Mouse (Mus musculus) midbrain, postnatal 0 days (tissue): ENCODE measurements around the gene 4833427G06Rik. TPM values are rescaled to one million over a fixed set of nuclear protein-coding genes. Genes with fewer than 3 reads are reported as not detected.
"Not testable (repeated sequence)": the region's sequence is repeated elsewhere in the genome, so short reads cannot be mapped to it uniquely, and the experiment has no call there.

Experiments used
- ATAC-seq: fragments of 200-750 bp; cut with Nextera tagmentation; 2 replicates; pipeline ENCODE4 v1.8.0; 2017; ENCODE audit warnings: moderate number of reproducible peaks, mild to moderate bottlenecking, moderate TSS enrichment, moderate library complexity; ENCODE audit not compliant: low FRiP score
- DNase-seq: peaks from one replicate; pipeline ENCODE4 v3.0.0-alpha.2; 2015; ENCODE audit warnings: low spot score
- H3K27ac ChIP-seq: fragments of 300-500 bp; sonication (generic); 2 replicates; pipeline ENCODE4 v1.5.1; 2014; ENCODE audit warnings: low read depth, mild to moderate bottlenecking, low read length, mixed read lengths
- H3K27me3 ChIP-seq: fragments of 300-500 bp; sonication (generic); 2 replicates; pipeline ENCODE4 v1.6.1; 2014; ENCODE audit warnings: low read length, control low read depth, mixed read lengths; ENCODE audit not compliant: insufficient read depth
- H3K36me3 ChIP-seq: fragments of 300-500 bp; sonication (generic); 2 replicates; pipeline ENCODE4 v1.6.1; 2014; ENCODE audit warnings: low read length, control low read depth, mixed read lengths; ENCODE audit not compliant: insufficient read depth
- H3K4me1 ChIP-seq: fragments of 300-500 bp; sonication (generic); 2 replicates; pipeline ENCODE4 v1.6.1; 2014; ENCODE audit warnings: mild to moderate bottlenecking, control low read depth, antibody characterized with exemption, low read length, mixed read lengths; ENCODE audit not compliant: insufficient read depth
- H3K4me2 ChIP-seq: fragments of 300-500 bp; sonication (generic); 2 replicates; pipeline ENCODE4 v1.6.1; 2014; ENCODE audit warnings: low read depth, mild to moderate bottlenecking, low read length, mixed read lengths; ENCODE audit not compliant: poor library complexity, severe bottlenecking
- H3K4me3 ChIP-seq: fragments of 300-500 bp; sonication (generic); 2 replicates; pipeline ENCODE4 v1.5.1; 2014; ENCODE audit warnings: low read depth, mild to moderate bottlenecking, low read length, moderate library complexity
- H3K9ac ChIP-seq: fragments of 300-500 bp; sonication (generic); replicated peaks from 2 replicates; pipeline ENCODE4 v1.6.1; 2014; ENCODE audit warnings: mild to moderate bottlenecking, low read length, moderate library complexity, mixed read lengths; ENCODE audit not compliant: poor library complexity, severe bottlenecking
- H3K9me3 ChIP-seq: fragments of 300-500 bp; sonication (generic); 2 replicates; pipeline ENCODE4 v1.6.1; 2016; ENCODE audit warnings: low read length, control low read depth
- CTCF ChIP-seq: IDR thresholded peaks from 2 replicates; pipeline ENCODE4 v1.5.1; 2016; ENCODE audit warnings: antibody characterized with exemption, mild to moderate bottlenecking
- WGBS: fragments of 180-500 bp; shearing (Covaris S2); extraction: QIAGEN DNeasy Blood & Tissue Kit; methylation state at CpG from one replicate; pipeline ENCODE4 v1.1.7; 2014; 5-methylcytosine and 5-hydroxymethylcytosine counted together
- polyA plus RNA-seq: library from polyadenylated mRNA; unstranded; fragments of >200 nt; fragmentation: Nextera tagmentation; extraction: Ambion mirVana; gene quantifications from 2 replicates; pipeline ENCODE4 v1.2.1, GENCODE M21; 2015
- total RNA-seq: library from RNA; depleted of rRNA; stranded (reverse); fragments of >200 nt; gene quantifications from 2 replicates; pipeline ENCODE4 v1.2.3, GENCODE M21; 2014; rRNA removed

Gene 4833427G06Rik
- not detected in 2 replicates for total RNA-seq
- 0.47 and 0.80 TPM in 2 replicates for polyA plus RNA-seq

DNA sequence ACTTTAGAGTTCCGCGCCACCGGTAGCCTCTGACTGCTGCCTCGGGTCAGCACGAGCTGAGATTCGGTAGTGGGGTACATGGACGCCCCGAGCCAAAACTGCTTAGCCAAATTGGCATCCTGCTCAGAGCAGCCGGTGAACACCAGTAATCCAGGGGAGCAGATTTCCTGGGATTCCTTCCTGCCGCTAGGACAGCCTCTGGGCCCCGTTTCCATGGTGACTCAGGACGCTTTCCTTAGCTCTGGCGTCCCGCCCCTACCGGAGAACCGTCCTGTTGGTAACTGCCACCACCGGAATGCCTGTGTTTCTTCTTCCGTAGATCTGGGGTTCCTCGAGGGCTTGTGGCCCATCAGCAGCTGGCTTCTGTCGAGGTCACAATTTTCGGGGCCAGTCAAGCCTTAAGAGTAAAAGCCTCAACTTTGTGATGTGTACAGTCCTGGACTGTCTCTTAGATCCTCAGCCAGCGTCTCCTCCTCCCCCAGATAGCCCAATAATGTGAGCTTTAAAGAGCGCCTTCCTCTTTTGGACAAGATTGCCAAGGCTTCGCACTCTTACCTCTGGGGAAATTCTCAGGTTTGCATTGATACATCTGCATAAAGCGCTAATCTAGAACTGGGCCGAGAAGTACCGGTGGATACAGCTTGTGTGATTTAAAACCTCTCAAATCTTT is at the start of gene 4833427G06Rik:
Gene 4833427G06Rik (minus strand): TSS at position 323 of the 670 bp plus-strand sequence.
- WGBS = 9% methylated on average over 27 of the region's 27 CpGs
- Histone ChIP-seq H3K36me3 (no peaks in the 10 kb centered on the region), H3K9ac (no peak within 1 kb of the TSS)

GRCm38 (mm10) chr9:51147294-51147693 is 45.4 kb upstream of the 4833427G06Rik start:
- no peak for ATAC-seq
- TF ChIP-seq CTCF = no peak
- Histone ChIP-seq H3K27me3 (no peaks in the 10 kb centered on the region), H3K4me2 (no peak overlapping the region), H3K9ac (no peak overlapping the region), H3K27ac (no peak overlapping the region), H3K36me3 (no peaks in the 10 kb centered on the region), H3K4me3 (no peak overlapping the region), H3K4me1 (no peaks in the 10 kb centered on the region), H3K9me3 (no peaks in the 10 kb centered on the region)
- DNase-seq = no peak
- 90% methylated on average over 5 of the region's 5 CpGs for WGBS

More for the DNA sequence above, at the start of gene 4833427G06Rik:
- DNase-seq (peak; percentile 69), ATAC-seq (peak; percentile 58; the same call in 1 of the 2 replicates)
- Histone ChIP-seq H3K4me1 (peaks cover 5% of the 10 kb centered on the region; the same call in 1 of the 2 replicates), H3K9me3 (no peaks in the 10 kb centered on the region), H3K4me3 (peak within 1 kb of the TSS; percentile 63; the same call in 1 of the 2 replicates), H3K27me3 (no peaks in the 10 kb centered on the region), H3K27ac (no peak within 1 kb of the TSS), H3K4me2 (peak within 1 kb of the TSS; percentile 100)
- TF ChIP-seq CTCF = peak; percentile 26

GRCm38 (mm10) chr9:51146496-51146895 is 44.6 kb upstream of the 4833427G06Rik start:
- no peaks in the 10 kb centered on the region for H3K27me3 ChIP-seq
- no peaks in the 10 kb centered on the region for H3K4me1 ChIP-seq
- WGBS = 47% methylated on average over 4 of the region's 4 CpGs
- H3K4me3 ChIP-seq = no peak overlapping the region
- no peak for TF ChIP-seq CTCF
- DNase-seq (peak; percentile 51), ATAC-seq (no peak)
- no peak overlapping the region for H3K4me2 ChIP-seq
- no peak overlapping the region for H3K9ac ChIP-seq
- H3K9me3 ChIP-seq = no peaks in the 10 kb centered on the region
- no peak overlapping the region for H3K27ac ChIP-seq
- H3K36me3 ChIP-seq = no peaks in the 10 kb centered on the region

- DNase-seq (no peak), ATAC-seq (no peak)
- WGBS = 73% methylated on average over 6 of the region's 6 CpGs
- no peak overlapping the region for H3K27ac ChIP-seq
- no peak overlapping the region for H3K9ac ChIP-seq
- no peak overlapping the region for H3K4me3 ChIP-seq
- H3K9me3 ChIP-seq = no peaks in the 10 kb centered on the region
- H3K27me3 ChIP-seq = no peaks in the 10 kb centered on the region
- 0 out of 2 replicates have a peak, but pooled peaks have one; percentile 16 for TF ChIP-seq CTCF
- no peaks in the 10 kb centered on the region for H3K4me1 ChIP-seq
- no peak overlapping the region for H3K4me2 ChIP-seq
- no peaks in the 10 kb centered on the region for H3K36me3 ChIP-seq
These were observed 42.3 kb upstream of the 4833427G06Rik start for GRCm38 (mm10) chr9:51144218-51144617.

- no peak for TF ChIP-seq CTCF
- no peak overlapping the region for H3K4me2 ChIP-seq
- no peaks in the 10 kb centered on the region for H3K36me3 ChIP-seq
- no peak overlapping the region for H3K9ac ChIP-seq
- no peaks in the 10 kb centered on the region for H3K9me3 ChIP-seq
- no peak overlapping the region for H3K4me3 ChIP-seq
- DNase-seq (no peak), ATAC-seq (no peak)
- no peaks in the 10 kb centered on the region for H3K27me3 ChIP-seq
- no peaks in the 10 kb centered on the region for H3K4me1 ChIP-seq
- WGBS = 68% methylated on average over 1 of the region's 1 CpGs
- no peak overlapping the region for H3K27ac ChIP-seq
These were observed 41.6 kb upstream of the 4833427G06Rik start for GRCm38 (mm10) chr9:51143437-51143836.

DNA sequence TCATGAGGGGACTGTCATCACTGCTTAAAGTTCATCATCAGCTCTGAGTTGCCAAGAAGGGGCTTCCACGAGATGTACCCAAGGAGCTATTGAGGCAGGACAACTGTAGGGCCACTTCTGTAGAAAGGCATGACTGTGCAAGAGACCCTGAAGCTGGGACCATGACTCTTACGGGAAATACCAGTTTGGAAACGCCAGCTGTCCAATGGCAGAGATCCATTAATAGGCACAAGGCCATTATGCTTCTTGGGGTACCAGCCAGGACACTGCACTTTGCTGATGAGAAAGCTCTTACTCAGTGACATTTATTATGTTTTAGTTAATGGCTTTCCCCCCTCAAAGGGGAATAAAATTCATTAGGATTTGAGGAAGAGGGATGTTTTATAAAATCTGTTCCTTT is 38.8 kb upstream of the 4833427G06Rik start:
- Histone ChIP-seq H3K4me3 (no peak overlapping the region), H3K9ac (no peak overlapping the region), H3K4me1 (no peaks in the 10 kb centered on the region), H3K27ac (no peak overlapping the region), H3K9me3 (no peaks in the 10 kb centered on the region), H3K36me3 (no peaks in the 10 kb centered on the region), H3K27me3 (no peaks in the 10 kb centered on the region), H3K4me2 (no peak overlapping the region)
- TF ChIP-seq CTCF = no peak
- 83% methylated on average over 3 of the region's 3 CpGs for WGBS
- no peak for ATAC-seq
- no peak for DNase-seq

- not testable (repeated sequence) for H3K36me3 ChIP-seq, H3K27me3 ChIP-seq, H3K27ac ChIP-seq, H3K9ac ChIP-seq, H3K4me3 ChIP-seq, H3K4me2 ChIP-seq, H3K4me1 ChIP-seq, DNase-seq, ATAC-seq, H3K9me3 ChIP-seq
- WGBS = 87% methylated on average over 1 of the region's 1 CpGs
These were observed 37.5 kb upstream of the 4833427G06Rik start for GRCm38 (mm10) chr9:51139401-51139800.
